Mouse (Mus musculus) ovary, postnatal 14 days (tissue): ENCODE data around the gene Dhps.
"Not testable (repeated sequence)": the region's sequence is repeated elsewhere in the genome, so short reads cannot be mapped to it uniquely, and the experiment has no call there.

ENCODE experiments used
- DNase-seq: peaks from one replicate; pipeline ENCODE4 v3.0.0; 2022; ENCODE audit warnings: low spot score

Dhps gene

GRCm38 (mm10) chr8:85096196-85096595 lies 24.6 kb downstream of the Dhps start:
- DNase-seq = no peak

- DNase-seq = no peak
These were observed 25.3 kb downstream of the Dhps start for GRCm38 (mm10) chr8:85096850-85097249.

GRCm38 (mm10) chr8:85100076-85100665 lies 28.6 kb downstream of the Dhps start:
- no peak for DNase-seq

GRCm38 (mm10) chr8:85113241-85113640 lies 41.7 kb downstream of the Dhps start:
- no peak for DNase-seq

GRCm38 (mm10) chr8:85115501-85115900 lies 43.9 kb downstream of the Dhps start:
- no peak for DNase-seq

- no peak for DNase-seq
These were observed 45.4 kb downstream of the Dhps start for GRCm38 (mm10) chr8:85116984-85117383.

GRCm38 (mm10) chr8:85119052-85119981 lies 47.8 kb downstream of the Dhps start:
- peak; percentile 67 for DNase-seq

GRCm38 (mm10) chr8:85120251-85120650 lies 48.7 kb downstream of the Dhps start:
- DNase-seq = not testable (repeated sequence)

GRCm38 (mm10) chr8:85122995-85123394 lies 51.4 kb downstream of the Dhps start, which contains the start of gene Zfp791:
Gene Zfp791 (minus strand): TSS chr8:85123095.
- no peak for DNase-seq

GRCm38 (mm10) chr8:85123691-85124090 lies 52.1 kb downstream of the Dhps start:
- no peak for DNase-seq
